In genomic region chr9:102350076-102350475, GRCm38 (mm10) we compare ENCODE assay signal across 21 mouse cellular contexts. TPM values are rescaled to one million over a fixed set of nuclear protein-coding genes. Genes with fewer than 3 reads are reported as not detected.
A peak's percentile ranks its signal among the peaks of the same experiment; 100 is the strongest.
DNase-seq lines count a peak whose midpoint lies in the region; ATAC-seq and TF ChIP-seq lines count a peak whose summit lies in the region.
"Had no signal": no experiment of that assay in that cellular context is flagged by ENCODE, and none has a peak within 500 bp of the region (broad histone marks: within the 10 kb centered on the region; RNA-seq: fewer than 3 reads in every experiment).

No protein-coding gene starts in this region.

- no peak overlapping the region for H3K27ac ChIP-seq in intestine, embryonic 14.5 days (ENCODE audit: low read depth)
- H3K27ac ChIP-seq in intestine, postnatal 0 days (ENCODE audit: low read depth, low read length), result no peak overlapping the region
- no peak overlapping the region for H3K27ac ChIP-seq in midbrain, embryonic 10.5 days (replicated peaks)
- no peak overlapping the region for H3K27ac ChIP-seq in midbrain, embryonic 16.5 days (ENCODE audit: low read length)
- H3K27ac ChIP-seq: embryonic facial prominence, embryonic 13.5 days; hindbrain, embryonic 15.5 days; macrophage had no signal

- H3K4me1 ChIP-seq in intestine, embryonic 14.5 days (replicated peaks; ENCODE audit: control insufficient read depth, insufficient read depth, low read length), result peaks cover 9% of the 10 kb centered on the region; the same call in 1 of the 2 replicates
- H3K4me1 ChIP-seq in intestine, postnatal 0 days (replicated peaks; ENCODE audit: control insufficient read depth, insufficient read depth, low read length), result no peaks in the 10 kb centered on the region
- H3K4me1 ChIP-seq in midbrain, embryonic 10.5 days, result peaks cover 35% of the 10 kb centered on the region
- peaks cover 37% of the 10 kb centered on the region for H3K4me1 ChIP-seq in midbrain, embryonic 16.5 days (ENCODE audit: control insufficient read depth, insufficient read depth, low read length)

- DNase-seq in cerebellum, postnatal 14 days, result peak; percentile 6 to 19
- no peak for DNase-seq in cerebellum, postnatal 36 days
- DNase-seq in intestine, embryonic 14.5 days (ENCODE audit: low spot score), result peak; percentile 23
- peak; percentile 5 for DNase-seq in midbrain, embryonic 10.5 days (ENCODE audit: low spot score)
- no peak for DNase-seq in thymus, postnatal 10 days (ENCODE audit: low spot score in 2 of 2)
- DNase-seq: adrenal gland, postnatal 14 days; gastrocnemius, postnatal 14 days; heart, adult 18-20 months; heart, postnatal 36 days; kidney, postnatal 36 days; thymus, postnatal 14 days had no signal

- no peak for ATAC-seq in intestine, embryonic 14.5 days (replicated peaks; ENCODE audit: low FRiP score, low TSS enrichment, low read depth)
- no peak for ATAC-seq in intestine, postnatal 0 days
- ATAC-seq in midbrain, embryonic 16.5 days, result no peak
- ATAC-seq: CD4-positive, CD25-positive, alpha-beta regulatory T cell, adult 4 months; forebrain, embryonic 16.5 days; intestine, embryonic 16.5 days; lung, postnatal 0 days had no signal

- H3K4me3 ChIP-seq in intestine, embryonic 14.5 days (ENCODE audit: low read depth, low read length), result no peak overlapping the region
- no peak overlapping the region for H3K4me3 ChIP-seq in intestine, postnatal 0 days (ENCODE audit: low read depth, low read length)
- H3K4me3 ChIP-seq in midbrain, embryonic 10.5 days, result no peak overlapping the region
- no peak overlapping the region for H3K4me3 ChIP-seq in midbrain, embryonic 16.5 days (ENCODE audit: low read depth, low read length)
- H3K4me3 ChIP-seq: embryonic facial prominence, embryonic 13.5 days; erythroblast, embryonic 14.5 days had no signal

- 79% methylated on average over 6 of the region's 6 CpGs for WGBS in intestine, embryonic 14.5 days
- 77% methylated on average over 6 of the region's 6 CpGs for WGBS in intestine, postnatal 0 days
- WGBS in midbrain, embryonic 10.5 days, result 89% methylated on average over 6 of the region's 6 CpGs
- WGBS in midbrain, embryonic 16.5 days, result 86% methylated on average over 6 of the region's 6 CpGs

- H3K27me3 ChIP-seq in intestine, embryonic 14.5 days (replicated peaks; ENCODE audit: control insufficient read depth, insufficient read depth, low read length), result peaks cover 63% of the 10 kb centered on the region
- peaks cover 35% of the 10 kb centered on the region for H3K27me3 ChIP-seq in intestine, postnatal 0 days (replicated peaks; ENCODE audit: control insufficient read depth, insufficient read depth, low read length)
- peaks cover 83% of the 10 kb centered on the region for H3K27me3 ChIP-seq in midbrain, embryonic 10.5 days (ENCODE audit: low read depth, poor library complexity, severe bottlenecking)
- H3K27me3 ChIP-seq in midbrain, embryonic 16.5 days (ENCODE audit: control insufficient read depth, insufficient read depth, low read depth, low read length), result no peaks in the 10 kb centered on the region
- H3K27me3 ChIP-seq: hindbrain, embryonic 15.5 days had no signal

- H3K9me3 ChIP-seq in intestine, embryonic 14.5 days (ENCODE audit: control insufficient read depth, low read length), result no peaks in the 10 kb centered on the region
- H3K9me3 ChIP-seq in intestine, postnatal 0 days (ENCODE audit: control insufficient read depth), result no peaks in the 10 kb centered on the region
- H3K9me3 ChIP-seq in midbrain, embryonic 10.5 days (replicated peaks), result no peaks in the 10 kb centered on the region
- H3K9me3 ChIP-seq in midbrain, embryonic 16.5 days (replicated peaks; ENCODE audit: control insufficient read depth, low read length, poor library complexity, severe bottlenecking), result no peaks in the 10 kb centered on the region
- H3K9me3 ChIP-seq: embryonic facial prominence, embryonic 13.5 days; hindbrain, embryonic 15.5 days had no signal

- H3K36me3 ChIP-seq in intestine, embryonic 14.5 days (ENCODE audit: control insufficient read depth, insufficient read depth, low read length), result no peaks in the 10 kb centered on the region
- no peaks in the 10 kb centered on the region for H3K36me3 ChIP-seq in intestine, postnatal 0 days (ENCODE audit: control insufficient read depth, insufficient read depth)
- H3K36me3 ChIP-seq in midbrain, embryonic 10.5 days, result no peaks in the 10 kb centered on the region
- H3K36me3 ChIP-seq in midbrain, embryonic 16.5 days (ENCODE audit: control insufficient read depth, insufficient read depth, low read length), result no peaks in the 10 kb centered on the region
- H3K36me3 ChIP-seq: embryonic facial prominence, embryonic 13.5 days; hindbrain, embryonic 15.5 days had no signal

- TF ChIP-seq CTCF in intestine, postnatal 0 days (IDR thresholded peaks at IDR 0.05; ENCODE audit: low read depth), result no peak

- no peak overlapping the region for H3K4me2 ChIP-seq in intestine, embryonic 14.5 days (ENCODE audit: low read length)
- no peak overlapping the region for H3K4me2 ChIP-seq in intestine, postnatal 0 days (replicated peaks; ENCODE audit: low read depth)
- peak overlapping the region; percentile 9 for H3K4me2 ChIP-seq in midbrain, embryonic 16.5 days (ENCODE audit: low read length)
- H3K4me2 ChIP-seq: embryonic facial prominence, embryonic 13.5 days had no signal

- no peak overlapping the region for H3K9ac ChIP-seq in intestine, embryonic 14.5 days (ENCODE audit: low read length)
- no peak overlapping the region for H3K9ac ChIP-seq in intestine, postnatal 0 days (ENCODE audit: low read depth, low read length)
- no peak overlapping the region for H3K9ac ChIP-seq in midbrain, embryonic 16.5 days (ENCODE audit: low read depth, low read length)
- H3K9ac ChIP-seq: embryonic facial prominence, embryonic 13.5 days; hindbrain, embryonic 15.5 days had no signal

RNA-seq across cellular contexts. Expression of gene Ephb1, which starts 4.4 kb away (rescaled TPM):
- polyA plus RNA-seq in intestine, embryonic 14.5 days (2014; fragmentation: Nextera tagmentation; extraction: Ambion mirVana), result 12.5 and 12.8 TPM in 2 replicates
- 1.3 and 1.4 TPM in 2 replicates for polyA plus RNA-seq in intestine, postnatal 0 days (2015; fragmentation: Nextera tagmentation; extraction: Ambion mirVana)
- 9.5 and 14.7 TPM in 2 replicates for polyA plus RNA-seq in midbrain, embryonic 10.5 days (2016; fragmentation: Nextera tagmentation; extraction: Ambion mirVana)
- polyA plus RNA-seq in midbrain, embryonic 16.5 days (2015; fragmentation: Nextera tagmentation; extraction: Ambion mirVana), result 68.5 and 80.1 TPM in 2 replicates
- polyA plus RNA-seq: CD4-positive, CD25-positive, alpha-beta regulatory T cell, adult 4 months; erythroblast, embryonic 14.5 days; macrophage had no signal

Comparison
In these comparisons a context has a peak if more than half of its experiments do, and no peak if none do; other contexts are left out.
1. DNase-seq: peak in cerebellum, postnatal 14 days (2 of 2), intestine, embryonic 14.5 days (single experiment) and midbrain, embryonic 10.5 days (single experiment); none in cerebellum, postnatal 36 days (0 of 2) and thymus, postnatal 10 days (0 of 2).